Comparison of ENCODE assay signal across 8 mouse cellular contexts in genomic region chr1:132388813-132389803, GRCm38 (mm10). TPM values are rescaled to one million over a fixed set of nuclear protein-coding genes. Genes with fewer than 3 reads are reported as not detected.
DNase-seq lines count a peak whose midpoint lies in the region; ATAC-seq and TF ChIP-seq lines count a peak whose summit lies in the region.

No protein-coding gene starts in this region.

- H3K27ac ChIP-seq in cortical plate, adult 2 months (ENCODE audit: insufficient read depth, low read length): peak overlapping the region; percentile 91
- H3K27ac ChIP-seq in heart, postnatal 0 days (ENCODE audit: low read depth): peak overlapping the region; percentile 80
- peak overlapping the region; percentile 46; the same call in 1 of the 2 replicates for H3K27ac ChIP-seq in lung, embryonic 15.5 days

- TF ChIP-seq POLR2A in cortical plate, adult 2 months (IDR thresholded peaks at IDR 0.05; ENCODE audit: extremely low read depth, insufficient read depth, low read length): no peak

- H3K9me3 ChIP-seq in heart, postnatal 0 days (replicated peaks; ENCODE audit: control insufficient read depth, low read length): no peaks in the 10 kb centered on the region
- no peaks in the 10 kb centered on the region for H3K9me3 ChIP-seq in lung, embryonic 15.5 days

- TF ChIP-seq CTCF in cortical plate, adult 2 months (IDR thresholded peaks at IDR 0.05; ENCODE audit: extremely low read depth, insufficient read depth, low read length): no peak
- TF ChIP-seq CTCF in heart, postnatal 0 days (IDR thresholded peaks at IDR 0.05; ENCODE audit: low read depth): no peak

- peak overlapping the region; percentile 8; the same call in 1 of the 2 replicates for H3K9ac ChIP-seq in heart, postnatal 0 days (replicated peaks; ENCODE audit: low read depth, low read length)
- H3K9ac ChIP-seq in lung, embryonic 15.5 days: no peak overlapping the region

- H3K4me2 ChIP-seq in heart, postnatal 0 days (ENCODE audit: low read depth, low read length): peak overlapping the region; percentile 82
- H3K4me2 ChIP-seq in lung, embryonic 15.5 days: peak overlapping the region; percentile 98

- ATAC-seq in heart, postnatal 0 days (ENCODE audit: insufficient read depth, low read depth): no peak
- ATAC-seq in lung, embryonic 15.5 days (ENCODE audit: borderline replicate concordance, extremely low read depth, low FRiP score, low TSS enrichment): no peak

- H3K4me1 ChIP-seq in cortical plate, adult 2 months (ENCODE audit: control insufficient read depth, insufficient read depth, low read length): peaks cover 20% of the 10 kb centered on the region
- H3K4me1 ChIP-seq in heart, postnatal 0 days (ENCODE audit: control insufficient read depth, insufficient read depth): peaks cover 45% of the 10 kb centered on the region
- H3K4me1 ChIP-seq in lung, embryonic 15.5 days: peaks cover 61% of the 10 kb centered on the region

- no peaks in the 10 kb centered on the region for H3K36me3 ChIP-seq in heart, postnatal 0 days (replicated peaks; ENCODE audit: control insufficient read depth, insufficient read depth, low read length)
- H3K36me3 ChIP-seq in lung, embryonic 15.5 days: no peaks in the 10 kb centered on the region

- H3K4me3 ChIP-seq in cortical plate, adult 2 months (ENCODE audit: insufficient read depth, low read length): peak overlapping the region; percentile 53
- peak overlapping the region; percentile 61 for H3K4me3 ChIP-seq in heart, postnatal 0 days (ENCODE audit: low read depth, low read length)
- peak overlapping the region; percentile 85; the same call in 1 of the 2 replicates for H3K4me3 ChIP-seq in lung, embryonic 15.5 days

- TF ChIP-seq EP300 in heart, postnatal 0 days (IDR thresholded peaks at IDR 0.05; ENCODE audit: low read depth): no peak

- no peaks in the 10 kb centered on the region for H3K27me3 ChIP-seq in heart, postnatal 0 days (ENCODE audit: control insufficient read depth, insufficient read depth, low read length)
- H3K27me3 ChIP-seq in lung, embryonic 15.5 days: no peaks in the 10 kb centered on the region

- DNase-seq in kidney, adult 18-20 months: peak; percentile 11
- DNase-seq in kidney, postnatal 14 days: no peak
- DNase-seq in heart, postnatal 0 days (ENCODE audit: low spot score): peak; percentile 63
- no peak for DNase-seq in thymus, adult 18-20 months
- DNase-seq in thymus, postnatal 10 days (ENCODE audit: low spot score in 2 of 2): no peak
- DNase-seq in urinary bladder, postnatal 4 days (ENCODE audit: low spot score in 2 of 2): no peak

- WGBS in heart, postnatal 0 days: 45% methylated on average over 8 of the region's 8 CpGs
- 41% methylated on average over 8 of the region's 8 CpGs for WGBS in lung, embryonic 15.5 days

RNA-seq across cellular contexts. Expression of gene Tmcc2, which starts 2.0 kb away (rescaled TPM):
- polyA plus RNA-seq in cortical plate, adult 2 months (2012; rRNA removed): 124 and 135 TPM in 2 replicates
- total RNA-seq in heart, postnatal 0 days (2014; rRNA removed; ENCODE audit: low replicate concordance): 19.9 and 20.4 TPM in 2 replicates
- polyA plus RNA-seq in heart, postnatal 0 days (2015; fragmentation: Nextera tagmentation; extraction: Ambion mirVana): 4.6 and 6.5 TPM in 2 replicates
- polyA plus RNA-seq in lung, embryonic 15.5 days (2015; fragmentation: Nextera tagmentation; extraction: Ambion mirVana): 10.7 and 13.2 TPM in 2 replicates

RNA-seq across cellular contexts. Expression of gene Dstyk, which starts 28.2 kb away (rescaled TPM):
- 24.0 TPM in 2 replicates for polyA plus RNA-seq in cortical plate, adult 2 months (2012; rRNA removed)
- total RNA-seq in heart, postnatal 0 days (2014; rRNA removed; ENCODE audit: low replicate concordance): 6.7 and 37.6 TPM in 2 replicates
- polyA plus RNA-seq in heart, postnatal 0 days (2015; fragmentation: Nextera tagmentation; extraction: Ambion mirVana): 6.3 and 6.7 TPM in 2 replicates
- 14.5 and 15.4 TPM in 2 replicates for polyA plus RNA-seq in lung, embryonic 15.5 days (2015; fragmentation: Nextera tagmentation; extraction: Ambion mirVana)

Comparison
In these comparisons a context has a peak if more than half of its experiments do, and no peak if none do; other contexts are left out.
1. DNase-seq: peak in kidney, adult 18-20 months (single experiment) and heart, postnatal 0 days (single experiment); none in kidney, postnatal 14 days (single experiment), thymus, adult 18-20 months (0 of 2), thymus, postnatal 10 days (0 of 2) and urinary bladder, postnatal 4 days (0 of 2).
2. Peak in every context shown above with its lines, with median percentiles within 50 percentile points of each other: H3K27ac ChIP-seq and H3K4me3 ChIP-seq.